Mouse (Mus musculus) kidney, embryonic 15.5 days (tissue): ENCODE measurements around the gene Upb1. TPM values are rescaled to one million over a fixed set of nuclear protein-coding genes. Genes with fewer than 3 reads are reported as not detected.
"Not testable (repeated sequence)": the region's sequence is repeated elsewhere in the genome, so short reads cannot be mapped to it uniquely, and the experiment has no call there.

Source experiments
- ATAC-seq: fragments of 200-750 bp; cut with Nextera tagmentation; replicated peaks from 2 replicates; pipeline ENCODE4 v1.8.0; 2017; ENCODE audit warnings: moderate TSS enrichment; ENCODE audit not compliant: low FRiP score
- H3K27ac ChIP-seq: fragments of 300-500 bp; sonication (generic); 2 replicates; pipeline ENCODE4 v1.5.1; 2015; ENCODE audit warnings: mild to moderate bottlenecking, inconsistent platforms
- H3K27me3 ChIP-seq: fragments of 300-500 bp; sonication (generic); 2 replicates; pipeline ENCODE4 v1.6.1; 2015; ENCODE audit warnings: inconsistent platforms
- H3K36me3 ChIP-seq: fragments of 300-500 bp; sonication (generic); 2 replicates; pipeline ENCODE4 v1.6.1; 2015; ENCODE audit warnings: inconsistent platforms
- H3K4me1 ChIP-seq: fragments of 300-500 bp; sonication (generic); 2 replicates; pipeline ENCODE4 v1.6.1; 2015; ENCODE audit warnings: inconsistent platforms
- H3K4me2 ChIP-seq: fragments of 300-500 bp; sonication (generic); 2 replicates; pipeline ENCODE4 v1.6.1; 2015; ENCODE audit warnings: moderate library complexity, mild to moderate bottlenecking, inconsistent platforms
- H3K4me3 ChIP-seq: fragments of 300-500 bp; sonication (generic); replicated peaks from 2 replicates; pipeline ENCODE4 v1.5.1; 2015; ENCODE audit warnings: mild to moderate bottlenecking, inconsistent platforms
- H3K9ac ChIP-seq: fragments of 300-500 bp; sonication (generic); 2 replicates; pipeline ENCODE4 v1.6.1; 2015; ENCODE audit warnings: mild to moderate bottlenecking, inconsistent platforms
- H3K9me3 ChIP-seq: fragments of 300-500 bp; sonication (generic); replicated peaks from 2 replicates; pipeline ENCODE4 v1.6.1; 2016; ENCODE audit warnings: inconsistent platforms
- WGBS: fragments of 180-500 bp; shearing (Covaris S2); methylation state at CpG from one replicate; pipeline ENCODE4 v1.1.7; 2015; ENCODE audit warnings: mixed read lengths; 5-methylcytosine and 5-hydroxymethylcytosine counted together
- polyA plus RNA-seq: library from polyadenylated mRNA; unstranded; fragments of >200 nt; fragmentation: Nextera tagmentation; extraction: Ambion mirVana; gene quantifications from 2 replicates; pipeline ENCODE4 v1.2.1, GENCODE M21; 2015

The Upb1 gene
- polyA plus RNA-seq, 1 experiment from 2014 or later: 1.6 TPM

GRCm38 (mm10) chr10:75445030-75445429, 44.1 kb downstream of the Upb1 start:
- Histone ChIP-seq H3K27me3 (no peaks in the 10 kb centered on the region), H3K4me1 (peaks cover 38% of the 10 kb centered on the region), H3K9me3 (no peaks in the 10 kb centered on the region; the same call in 1 of the 2 replicates), H3K4me2 (no peak overlapping the region), H3K27ac (peak overlapping the region; percentile 63), H3K9ac (no peak overlapping the region), H3K36me3 (no peaks in the 10 kb centered on the region), H3K4me3 (no peak overlapping the region)
- 44% methylated on average over 8 of the region's 8 CpGs for WGBS
- ATAC-seq: no peak; the same call in 1 of the 2 replicates

- WGBS: 60% methylated on average over 13 of the region's 13 CpGs
- Histone ChIP-seq H3K4me3 (no peak overlapping the region), H3K9ac (no peak overlapping the region), H3K27ac (peak overlapping the region; percentile 71), H3K9me3 (no peaks in the 10 kb centered on the region; the same call in 1 of the 2 replicates), H3K36me3 (no peaks in the 10 kb centered on the region), H3K4me1 (peaks cover 50% of the 10 kb centered on the region), H3K27me3 (no peaks in the 10 kb centered on the region), H3K4me2 (no peak overlapping the region)
- no peak; the same call in 1 of the 2 replicates for ATAC-seq
Observed at GRCm38 (mm10) chr10:75446501-75447083, 45.7 kb downstream of the Upb1 start.

GRCm38 (mm10) chr10:75447489-75447888, 46.6 kb downstream of the Upb1 start:
- Histone ChIP-seq H3K9ac (no peak overlapping the region), H3K27me3 (no peaks in the 10 kb centered on the region), H3K4me3 (no peak overlapping the region), H3K27ac (no peak overlapping the region; the same call in 1 of the 2 replicates), H3K4me1 (peaks cover 53% of the 10 kb centered on the region), H3K36me3 (no peaks in the 10 kb centered on the region), H3K9me3 (no peaks in the 10 kb centered on the region; the same call in 1 of the 2 replicates), H3K4me2 (no peak overlapping the region)
- WGBS: 81% methylated on average over 11 of the region's 11 CpGs
- ATAC-seq: no peak

GRCm38 (mm10) chr10:75448806-75449420, 48.0 kb downstream of the Upb1 start:
- H3K9me3 ChIP-seq: no peaks in the 10 kb centered on the region; the same call in 1 of the 2 replicates
- WGBS: 82% methylated on average over 6 of the region's 6 CpGs
- no peak for ATAC-seq

GRCm38 (mm10) chr10:75450331-75450730, 49.4 kb downstream of the Upb1 start:
- WGBS: 90% methylated on average over 8 of the region's 8 CpGs
- H3K4me3 ChIP-seq: no peak overlapping the region
- no peaks in the 10 kb centered on the region for H3K27me3 ChIP-seq
- H3K36me3 ChIP-seq: no peaks in the 10 kb centered on the region
- no peak overlapping the region for H3K4me2 ChIP-seq
- H3K27ac ChIP-seq: peak overlapping the region; percentile 85; the same call in 1 of the 2 replicates
- ATAC-seq: no peak
- no peaks in the 10 kb centered on the region; the same call in 1 of the 2 replicates for H3K9me3 ChIP-seq
- no peak overlapping the region for H3K9ac ChIP-seq
- H3K4me1 ChIP-seq: peaks cover 38% of the 10 kb centered on the region

More at GRCm38 (mm10) chr10:75448806-75449420, 48.0 kb downstream of the Upb1 start:
- no peak overlapping the region for H3K27ac ChIP-seq
- no peak overlapping the region for H3K9ac ChIP-seq
- H3K4me3 ChIP-seq: no peak overlapping the region
- no peak overlapping the region for H3K4me2 ChIP-seq
- H3K36me3 ChIP-seq: no peaks in the 10 kb centered on the region
- H3K27me3 ChIP-seq: no peaks in the 10 kb centered on the region
- H3K4me1 ChIP-seq: peaks cover 52% of the 10 kb centered on the region

- peak; percentile 64 for ATAC-seq
- Histone ChIP-seq H3K4me2 (0 out of 2 replicates have a peak overlapping the region, but pooled peaks have one; percentile 7), H3K9ac (no peak overlapping the region), H3K27ac (peak overlapping the region; percentile 85), H3K36me3 (no peaks in the 10 kb centered on the region), H3K4me1 (peaks cover 37% of the 10 kb centered on the region), H3K9me3 (no peaks in the 10 kb centered on the region; the same call in 1 of the 2 replicates), H3K4me3 (no peak overlapping the region), H3K27me3 (no peaks in the 10 kb centered on the region)
- WGBS: 51% methylated on average over 10 of the region's 10 CpGs
Observed at GRCm38 (mm10) chr10:75451036-75451786, 50.3 kb downstream of the Upb1 start.

- not testable (repeated sequence) for H3K27me3 ChIP-seq, H3K4me1 ChIP-seq, H3K4me2 ChIP-seq, H3K36me3 ChIP-seq, H3K27ac ChIP-seq, H3K9ac ChIP-seq, H3K9me3 ChIP-seq, H3K4me3 ChIP-seq
- WGBS: 63% methylated on average over 12 of the region's 18 CpGs
- peak; percentile 40; the same call in 1 of the 2 replicates for ATAC-seq
Observed at GRCm38 (mm10) chr10:75456061-75456831, 55.3 kb downstream of the Upb1 start.

- ATAC-seq: no peak
- no peaks in the 10 kb centered on the region for H3K27me3 ChIP-seq
- no peak overlapping the region for H3K4me2 ChIP-seq
- H3K9ac ChIP-seq: no peak overlapping the region
- H3K27ac ChIP-seq: 0 out of 2 replicates have a peak overlapping the region, but pooled peaks have one; percentile 18
- 0 out of 2 replicates have a peak, but pooled peaks cover 2% of the 10 kb centered on the region for H3K4me1 ChIP-seq
- no peaks in the 10 kb centered on the region for H3K36me3 ChIP-seq
- no peaks in the 10 kb centered on the region for H3K9me3 ChIP-seq
- H3K4me3 ChIP-seq: no peak overlapping the region
- 55% methylated on average over 1 of the region's 1 CpGs for whole genome bisulfite sequencing
Observed at GRCm38 (mm10) chr10:75457852-75458251, 56.9 kb downstream of the Upb1 start.

GRCm38 (mm10) chr10:75458329-75458728, 57.4 kb downstream of the Upb1 start:
- Histone ChIP-seq H3K4me3 (no peak overlapping the region), H3K36me3 (no peaks in the 10 kb centered on the region), H3K4me2 (no peak overlapping the region), H3K27ac (0 out of 2 replicates have a peak overlapping the region, but pooled peaks have one; percentile 18), H3K4me1 (0 out of 2 replicates have a peak, but pooled peaks cover 2% of the 10 kb centered on the region), H3K9me3 (no peaks in the 10 kb centered on the region), H3K9ac (no peak overlapping the region), H3K27me3 (no peaks in the 10 kb centered on the region)
- WGBS: 50% methylated on average over 4 of the region's 4 CpGs
- no peak for ATAC-seq

- no peak overlapping the region for H3K4me2 ChIP-seq
- WGBS: 80% methylated on average over 3 of the region's 3 CpGs
- peaks cover 12% of the 10 kb centered on the region for H3K4me1 ChIP-seq
- H3K9ac ChIP-seq: no peak overlapping the region
- H3K27me3 ChIP-seq: no peaks in the 10 kb centered on the region
- no peak for ATAC-seq
- no peaks in the 10 kb centered on the region for H3K36me3 ChIP-seq
- no peaks in the 10 kb centered on the region for H3K9me3 ChIP-seq
- no peak overlapping the region for H3K27ac ChIP-seq
- H3K4me3 ChIP-seq: no peak overlapping the region
Observed at GRCm38 (mm10) chr10:75462728-75463127, 61.8 kb downstream of the Upb1 start.

- no peak overlapping the region for H3K9ac ChIP-seq
- ATAC-seq: no peak; the same call in 1 of the 2 replicates
- H3K27ac ChIP-seq: peak overlapping the region; percentile 59
- H3K4me1 ChIP-seq: peaks cover 12% of the 10 kb centered on the region
- H3K4me3 ChIP-seq: no peak overlapping the region
- no peak overlapping the region for H3K4me2 ChIP-seq
- H3K9me3 ChIP-seq: no peaks in the 10 kb centered on the region
- H3K27me3 ChIP-seq: no peaks in the 10 kb centered on the region
- 27% methylated on average over 6 of the region's 6 CpGs for WGBS
- H3K36me3 ChIP-seq: no peaks in the 10 kb centered on the region
Observed at GRCm38 (mm10) chr10:75465781-75466550, 65.1 kb downstream of the Upb1 start.
